Mouse (Mus musculus): ENCODE measurements around the gene Efhd1.

DNA sequence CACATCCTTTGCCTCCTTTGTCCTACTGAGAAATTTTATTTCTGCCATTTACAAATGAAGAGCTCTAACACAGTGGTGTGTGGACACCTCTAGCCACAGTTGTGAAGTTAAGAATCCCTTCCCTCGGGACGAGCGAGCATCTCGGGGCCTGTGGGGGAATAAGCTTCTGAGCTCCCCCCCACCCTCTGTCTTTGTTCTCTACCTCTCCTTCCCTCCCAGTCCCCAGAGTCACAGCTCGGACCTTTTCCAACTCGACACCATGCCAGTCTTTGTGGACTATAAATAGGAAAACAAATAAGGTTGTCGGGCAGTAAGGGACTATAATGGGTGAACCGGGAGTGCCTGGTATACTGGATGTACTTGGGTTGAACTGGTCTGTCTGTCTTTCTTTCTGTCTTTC, 27.3 kb downstream of the Efhd1 start:
- TF ChIP-seq CTCF (conservative IDR thresholded peaks at IDR 0.05; ENCODE audit: low read length) (no peak), POU5F1 (IDR thresholded peaks at IDR 0.05; ENCODE audit: borderline replicate concordance, low read length) (no peak), NANOG (IDR thresholded peaks at IDR 0.05; ENCODE audit: borderline replicate concordance, low read length) (no peak)

Data from E14TG2a.4 (cell line).